Mouse (Mus musculus) adrenal gland, adult 2 months (tissue): ENCODE data around the gene Taok2. TPM values are rescaled to one million over a fixed set of nuclear protein-coding genes. Genes with fewer than 3 reads are reported as not detected.
"Not testable (repeated sequence)": the region's sequence is repeated elsewhere in the genome, so short reads cannot be mapped to it uniquely, and the experiment has no call there.

ENCODE experiments used
- DNase-seq: peaks from one replicate; pipeline ENCODE4 v3.0.0; 2021
- long read RNA-seq: library from polyadenylated mRNA; stranded (forward); transcript quantifications from one replicate; pipeline ENCODE4 v2.0.0, GENCODE M21; 2021
- polyA plus RNA-seq: library from polyadenylated mRNA; depleted of rRNA; stranded (reverse); fragments of >200 nt; gene quantifications from 2 replicates; pipeline ENCODE4 v1.2.3, GENCODE M21; 2012; rRNA removed
- total RNA-seq, 2 experiments: library from RNA; stranded (reverse); gene quantifications; 2 replicates each; pipeline ENCODE4 v1.2.3; 2021

Gene Taok2
- 10 to 100 TPM; 60.6 to 66.8 TPM for total RNA-seq
- polyA plus RNA-seq: 136 and 169 TPM in 2 replicates
- long read RNA-seq, full-length matches to known transcripts: 16 of 26 reads
- long read RNA-seq, partial matches to known transcripts: 4 of 26 reads
- long read RNA-seq, other reads (novel, unspliced or antisense): 6 of 26 reads

GRCm38 (mm10) chr7:126884286-126885164, at the start of gene Taok2:
Taok2 (minus strand) TSS chr7:126884703.
- peak; percentile 100 for DNase-seq

- DNase-seq: no peak
These were observed 48.1 kb upstream of the Taok2 start for GRCm38 (mm10) chr7:126932652-126933051.

- peak; percentile 55 for DNase-seq
These were observed 44.5 kb upstream of the Taok2 start for GRCm38 (mm10) chr7:126929046-126929445.

GRCm38 (mm10) chr7:126928384-126929037, 44.0 kb upstream of the Taok2 start, which contains the start of gene Kctd13:
Kctd13 (plus strand) TSS chr7:126928879.
- DNase-seq: peak; percentile 97

- DNase-seq: no peak
These were observed 41.8 kb upstream of the Taok2 start for GRCm38 (mm10) chr7:126926299-126926698.

- DNase-seq: no peak
These were observed 39.5 kb upstream of the Taok2 start for GRCm38 (mm10) chr7:126923999-126924398.

GRCm38 (mm10) chr7:126922624-126923060, 38.1 kb upstream of the Taok2 start, which contains the start of gene Tmem219:
Tmem219 (minus strand) TSS chr7:126922917.
- DNase-seq: peak; percentile 38

GRCm38 (mm10) chr7:126921563-126921962, 37.1 kb upstream of the Taok2 start:
- DNase-seq: no peak

GRCm38 (mm10) chr7:126919973-126920372, 35.5 kb upstream of the Taok2 start:
- peak; percentile 65 for DNase-seq

GRCm38 (mm10) chr7:126918356-126918755, 33.9 kb upstream of the Taok2 start:
- DNase-seq: not testable (repeated sequence)

GRCm38 (mm10) chr7:126914844-126915243, 30.3 kb upstream of the Taok2 start:
- no peak for DNase-seq

GRCm38 (mm10) chr7:126905590-126905989, 21.1 kb upstream of the Taok2 start:
- DNase-seq: peak; percentile 44

- not testable (repeated sequence) for DNase-seq
These were observed 15.3 kb upstream of the Taok2 start for GRCm38 (mm10) chr7:126899781-126900180.

- peak; percentile 97 for DNase-seq
These were observed 13.8 kb upstream of the Taok2 start for GRCm38 (mm10) chr7:126898102-126898990.

- no peak for DNase-seq
These were observed 13.0 kb upstream of the Taok2 start for GRCm38 (mm10) chr7:126897390-126898101.

- DNase-seq: no peak
These were observed 12.4 kb upstream of the Taok2 start for GRCm38 (mm10) chr7:126896912-126897311.

GRCm38 (mm10) chr7:126888852-126889251, 4.3 kb upstream of the Taok2 start:
- peak; percentile 29 for DNase-seq

- DNase-seq: no peak
These were observed 2.8 kb upstream of the Taok2 start for GRCm38 (mm10) chr7:126887281-126887680.

- peak; percentile 45 for DNase-seq
These were observed 747 bp downstream of the Taok2 start for GRCm38 (mm10) chr7:126883731-126884181.

GRCm38 (mm10) chr7:126881040-126881439, 3.5 kb downstream of the Taok2 start:
- peak; percentile 47 for DNase-seq

GRCm38 (mm10) chr7:126877239-126877638, 7.3 kb downstream of the Taok2 start:
- DNase-seq: no peak
